Mouse (Mus musculus) kidney, adult 8-10 months (tissue): Measurements from ENCODE around the gene Hspd1.
"Not testable (repeated sequence)": the region's sequence is repeated elsewhere in the genome, so short reads cannot be mapped to it uniquely, and the experiment has no call there.

ENCODE experiments used
- DNase-seq, 2 experiments: peaks; one replicate each; pipeline ENCODE4 v3.0.0; 2022

The Hspd1 gene

DNA sequence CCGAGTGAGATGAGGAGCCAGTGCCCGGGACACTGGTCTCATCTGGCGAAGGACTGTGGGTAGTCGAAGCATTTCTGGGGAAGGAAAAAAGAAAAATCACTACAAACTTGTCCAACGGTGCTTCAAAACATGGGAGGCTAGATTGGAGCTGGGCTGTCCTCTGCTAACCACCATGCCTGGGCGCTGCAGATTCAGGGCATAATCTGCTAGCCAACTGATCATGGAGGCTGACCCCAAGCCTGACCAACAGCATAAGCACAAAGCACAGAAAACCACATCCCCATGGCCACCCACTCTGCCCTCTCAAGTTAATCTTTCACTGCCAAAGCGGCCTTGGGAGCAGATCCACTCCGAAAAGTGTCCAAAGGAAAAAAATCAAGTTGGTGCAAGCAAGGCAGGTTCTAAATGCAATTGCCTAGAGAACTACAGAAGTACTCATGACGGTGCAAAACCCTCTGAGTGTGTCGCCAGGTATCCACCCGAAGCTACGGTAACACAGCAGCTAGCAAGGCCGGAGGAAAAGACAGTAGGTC lies 1.1 kb downstream of the Hspd1 start:
- DNase-seq, result peak; percentile 71

DNA sequence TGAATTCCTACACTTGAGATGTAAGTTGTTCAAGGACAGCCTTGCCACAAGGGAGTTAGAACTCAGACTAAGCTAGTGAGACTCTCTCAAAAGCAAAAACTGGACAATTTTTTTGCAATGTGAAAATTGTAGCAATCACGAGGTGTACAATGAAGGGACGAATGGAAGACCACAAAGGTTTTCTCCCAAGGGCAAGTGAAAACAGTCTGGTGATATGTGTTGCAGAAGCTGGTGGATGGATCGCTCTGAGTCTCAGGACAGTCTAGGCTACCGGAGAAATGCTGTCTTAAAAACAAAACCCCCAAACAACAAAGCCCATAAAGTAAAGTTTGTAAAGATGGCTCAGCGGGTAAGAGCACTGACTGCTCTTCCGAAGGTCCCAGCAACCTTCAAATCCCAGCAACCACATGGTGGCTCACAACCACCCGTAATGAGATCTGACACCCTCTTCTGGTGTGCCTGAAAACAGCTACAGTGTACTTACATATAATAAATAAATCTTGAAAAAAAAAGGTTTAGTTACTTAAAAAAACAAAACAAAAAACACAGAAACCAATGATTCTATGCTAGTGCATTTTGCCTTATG lies 2.2 kb downstream of the Hspd1 start:
- no peak for DNase-seq

DNA sequence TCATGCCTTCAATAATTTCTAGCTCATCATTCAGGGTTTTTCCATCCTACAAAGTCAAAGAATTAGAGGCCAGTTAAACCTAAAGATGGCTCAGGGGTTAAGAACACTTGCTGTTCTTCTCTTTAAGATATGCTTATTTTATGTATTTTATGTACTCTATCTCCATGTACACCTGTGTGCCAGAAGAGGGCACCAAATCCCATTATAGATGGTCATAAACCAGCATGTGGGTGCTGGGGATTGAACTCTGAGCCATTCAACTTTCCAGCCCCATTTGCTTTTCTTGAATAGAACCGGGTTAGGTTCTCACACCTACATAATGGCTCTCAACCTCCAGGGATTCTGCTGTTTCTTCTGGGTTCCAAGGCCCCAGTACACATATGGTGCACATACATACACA lies 5.9 kb downstream of the Hspd1 start:
- no peak for DNase-seq

GRCm38 (mm10) chr1:55079677-55080076 lies 8.4 kb downstream of the Hspd1 start:
- DNase-seq, result no peak

GRCm38 (mm10) chr1:55076849-55077516 lies 11.1 kb downstream of the Hspd1 start:
- no peak for DNase-seq

DNA sequence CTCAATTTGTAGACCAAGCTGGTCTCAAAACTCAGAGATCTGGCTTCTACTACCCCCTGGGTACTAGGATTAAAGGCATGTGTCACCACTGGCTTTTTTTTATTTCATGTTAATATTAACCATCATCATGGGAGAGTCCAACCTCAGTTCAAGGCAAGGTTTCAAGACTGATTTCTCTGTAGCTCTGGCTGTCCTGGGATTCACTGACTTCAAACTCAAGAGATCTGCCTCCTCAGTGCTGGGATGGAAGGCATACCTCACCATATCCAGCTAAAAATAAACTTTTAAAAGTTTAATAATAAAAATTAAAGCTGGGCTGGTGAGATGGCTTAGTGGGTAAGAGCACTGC lies 11.7 kb downstream of the Hspd1 start:
- DNase-seq, result no peak

- DNase-seq, result no peak
Observed at GRCm38 (mm10) chr1:55075652-55076394, 12.2 kb downstream of the Hspd1 start.

DNA sequence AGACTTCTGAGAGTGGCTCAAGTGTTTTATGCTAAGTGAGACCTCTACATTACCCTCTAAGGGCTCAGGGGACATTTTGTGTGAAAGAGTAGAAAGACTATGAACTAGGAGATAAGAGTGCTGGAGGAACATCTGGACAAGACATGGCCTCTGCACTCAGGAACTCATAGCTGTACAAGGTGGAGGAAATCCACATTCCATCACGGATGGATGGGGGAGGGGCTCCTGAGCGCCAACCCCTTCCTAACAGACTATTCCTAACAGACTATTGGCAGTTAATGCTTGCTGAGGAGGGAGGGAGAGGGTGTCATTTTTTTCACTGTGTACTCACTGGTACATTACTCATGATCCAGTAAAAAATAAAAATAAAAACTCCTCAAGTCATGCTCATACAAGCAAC lies 13.3 kb downstream of the Hspd1 start:
- DNase-seq, result peak in 1 of 2 experiments; percentile 25

DNA sequence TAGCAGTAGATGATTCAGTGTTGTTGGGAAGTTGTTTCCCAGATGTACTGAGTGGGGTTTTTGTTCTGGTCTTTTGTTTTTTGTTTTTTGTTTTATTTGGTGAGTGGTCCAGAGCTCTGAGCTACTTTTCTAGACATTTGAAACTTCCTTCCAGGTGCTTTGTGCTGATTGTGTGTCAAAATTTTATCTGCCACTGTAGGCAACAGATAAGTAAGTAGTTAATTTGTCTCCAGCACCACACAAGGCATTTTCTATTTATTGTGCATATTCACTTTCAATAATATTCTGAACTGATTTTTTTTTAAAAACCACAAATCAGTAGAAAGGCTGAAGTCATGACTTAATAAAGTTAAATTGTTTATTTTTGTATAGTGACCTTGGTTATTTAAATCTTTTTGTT lies 15.7 kb downstream of the Hspd1 start:
- DNase-seq, result not testable (repeated sequence)

DNA sequence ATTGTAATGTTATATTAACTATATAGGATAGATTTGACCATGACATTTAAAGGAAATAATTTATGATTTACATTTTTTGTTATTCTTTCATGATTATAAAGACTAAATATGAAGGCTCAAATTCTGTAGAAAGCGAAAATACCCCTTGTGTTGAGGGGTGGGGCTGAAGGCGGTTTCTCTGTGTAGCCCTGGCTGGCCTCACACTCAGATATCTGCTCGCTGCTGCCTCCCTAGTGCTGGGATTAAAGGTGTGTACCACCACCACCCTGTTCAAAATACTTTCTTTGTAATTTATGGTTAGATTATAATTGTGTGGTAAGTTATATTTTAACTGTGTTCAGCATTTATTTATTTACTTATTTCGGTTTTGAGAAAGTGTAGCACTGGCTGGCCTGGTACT lies 26.3 kb downstream of the Hspd1 start:
- no peak for DNase-seq

DNA sequence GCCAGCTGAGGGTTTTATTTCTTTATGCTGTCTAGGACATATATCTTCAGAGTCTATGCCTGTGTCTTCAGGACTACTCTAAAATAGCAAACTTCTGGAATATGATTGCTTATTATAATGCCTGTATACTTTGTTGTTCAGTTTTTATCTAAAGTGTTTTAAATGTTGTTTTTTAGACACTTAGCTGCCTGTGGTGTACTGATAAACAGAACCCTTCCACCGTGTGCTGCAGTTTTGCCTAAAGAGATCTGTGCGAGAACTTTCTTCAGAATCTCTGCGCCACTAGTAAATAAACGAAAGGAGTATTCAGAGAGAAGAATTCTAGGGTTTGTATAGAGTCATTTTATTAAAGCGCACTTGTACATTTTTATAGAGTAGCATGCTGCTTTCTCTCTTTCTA lies 26.9 kb downstream of the Hspd1 start:
- DNase-seq, result no peak

GRCm38 (mm10) chr1:55058383-55058782 lies 29.7 kb downstream of the Hspd1 start:
- DNase-seq, result not testable (repeated sequence)

DNA sequence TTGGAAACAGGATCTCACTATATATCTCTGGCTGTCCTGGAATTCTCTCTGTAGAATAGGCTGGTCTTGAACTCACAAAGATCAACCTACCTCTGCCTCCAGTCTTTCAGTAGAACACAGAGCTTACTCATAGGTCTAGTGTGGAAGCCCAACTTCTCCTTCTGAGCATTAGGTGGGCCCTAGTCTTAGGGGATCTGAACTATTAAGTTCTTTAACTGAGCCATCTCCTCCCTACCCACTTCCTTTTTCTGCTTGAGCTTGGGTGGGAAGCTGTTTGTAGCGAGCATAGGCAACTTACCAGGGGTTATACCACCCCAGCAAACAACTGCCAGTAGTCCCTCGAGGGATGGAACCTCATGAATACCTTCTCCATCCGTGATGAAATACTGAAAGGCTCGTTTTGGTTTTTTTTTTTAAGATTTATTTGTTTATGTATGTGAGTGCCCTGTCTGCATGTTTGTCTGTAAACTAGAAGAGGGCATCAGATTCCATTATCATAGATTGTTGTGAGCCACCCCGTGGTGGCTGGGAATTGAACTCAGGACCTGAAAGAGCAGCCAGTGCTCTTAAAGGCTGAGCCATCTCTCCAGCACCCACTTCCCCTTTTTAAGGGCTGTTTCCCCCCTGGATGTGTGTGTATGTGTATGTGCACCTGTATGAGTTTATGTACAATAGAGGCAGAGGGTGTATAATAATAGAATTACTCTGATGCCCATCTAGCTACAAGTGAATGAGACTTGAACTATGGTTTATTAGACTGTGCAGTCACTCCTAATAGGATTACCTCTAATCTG lies 32.5 kb downstream of the Hspd1 start:
- DNase-seq, result no peak

- no peak for DNase-seq
Observed at GRCm38 (mm10) chr1:55053596-55053995, 34.4 kb downstream of the Hspd1 start.

DNA sequence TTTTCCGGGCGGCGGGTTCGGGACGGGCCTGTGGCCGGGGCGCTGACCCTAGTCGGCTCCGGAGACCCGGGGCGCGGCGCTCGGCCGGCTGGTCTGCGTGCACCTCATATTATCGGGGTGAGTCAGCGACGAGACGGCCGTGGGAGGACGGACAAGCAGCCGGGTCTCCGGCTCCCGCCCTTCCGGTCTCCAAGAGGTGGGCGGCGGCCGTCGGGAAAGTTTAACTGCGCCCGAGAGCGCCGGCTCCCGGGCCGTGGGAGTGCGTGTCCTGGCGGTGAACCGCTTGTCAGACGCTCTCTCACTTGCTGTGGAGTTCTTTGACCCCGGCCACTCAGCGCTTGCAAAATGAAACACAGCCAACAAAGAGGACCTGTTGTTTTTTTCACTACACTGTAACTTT lies 35.0 kb downstream of the Hspd1 start:
- DNase-seq, result peak; percentile 76 to 80

GRCm38 (mm10) chr1:55052355-55052953 lies 35.6 kb downstream of the Hspd1 start, which contains the start of gene Coq10b:
Coq10b (plus strand) TSS chr1:55052770.
- DNase-seq, result peak; percentile 99 to 100

DNA sequence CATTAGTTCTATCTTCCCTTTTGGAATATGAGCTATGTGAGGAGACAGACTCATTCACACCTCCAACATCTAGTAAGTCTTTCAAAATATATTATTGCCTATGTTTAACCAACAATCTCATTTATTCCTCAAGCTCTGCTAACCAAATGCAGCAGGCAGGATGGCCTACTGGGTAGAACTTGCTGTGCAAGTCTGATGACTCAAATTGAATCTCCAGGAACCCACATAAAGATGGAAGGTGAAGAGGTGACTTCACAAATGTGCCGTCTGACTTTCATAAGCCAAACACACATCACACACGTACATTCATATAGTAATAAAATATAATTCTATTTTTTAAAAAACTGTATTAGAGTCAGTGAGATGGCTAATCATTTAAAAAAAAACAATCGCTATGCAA lies 36.4 kb downstream of the Hspd1 start:
- DNase-seq, result no peak

DNA sequence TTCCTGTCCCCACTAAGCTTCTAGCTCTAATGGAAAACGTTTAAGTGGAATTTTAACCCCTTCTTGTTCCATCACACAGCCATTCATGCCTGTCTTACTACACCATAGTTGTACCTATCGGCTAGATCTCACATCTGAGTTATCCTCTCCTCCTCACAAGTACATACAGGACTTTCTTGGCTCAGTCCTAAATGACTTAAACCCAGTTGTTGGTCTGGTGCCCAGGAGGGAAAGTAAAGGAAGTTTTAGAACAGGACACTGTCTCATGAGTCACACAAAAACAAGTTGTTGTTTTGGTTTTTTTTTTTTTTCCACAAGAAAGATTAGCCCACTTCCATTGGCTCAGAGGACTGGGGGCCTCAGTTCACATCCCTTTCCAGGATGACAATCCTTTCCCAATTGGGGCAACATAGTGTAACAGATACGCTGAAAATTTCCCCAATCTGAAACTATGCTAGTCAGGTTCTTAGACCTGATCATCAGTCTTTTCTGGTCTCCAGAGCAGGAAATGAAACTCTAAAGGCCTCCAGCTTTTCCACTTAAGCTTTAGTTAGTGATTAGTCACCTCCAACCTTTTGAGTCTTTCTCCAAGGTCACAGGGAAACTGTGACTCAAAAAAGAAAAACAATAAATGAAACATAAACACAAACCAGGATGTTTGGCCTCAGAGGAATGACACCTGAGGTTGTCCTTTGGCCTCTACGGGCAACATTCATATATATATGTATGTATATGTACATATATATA lies 39.0 kb downstream of the Hspd1 start:
- DNase-seq, result no peak

GRCm38 (mm10) chr1:55043164-55043563 lies 44.9 kb downstream of the Hspd1 start:
- DNase-seq, result no peak

DNA sequence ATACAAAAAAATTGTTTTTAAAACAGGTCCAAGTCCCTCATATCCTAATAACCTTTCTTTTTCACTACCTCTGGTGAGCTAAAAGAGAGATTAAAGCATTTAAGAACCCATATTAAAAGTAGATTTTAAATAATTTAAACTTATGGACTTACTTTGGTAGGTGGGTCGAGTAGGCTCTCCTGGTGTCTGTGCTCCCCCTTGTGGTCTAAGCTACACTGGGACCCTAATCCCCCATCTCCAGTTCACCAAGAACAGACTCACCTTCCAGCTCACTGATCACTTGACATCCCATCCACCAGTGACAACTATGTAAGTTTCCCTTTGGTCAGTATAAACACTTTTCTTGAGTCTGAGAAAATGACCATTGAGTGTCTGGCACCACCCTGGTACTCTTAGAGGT lies 45.8 kb downstream of the Hspd1 start:
- no peak for DNase-seq

GRCm38 (mm10) chr1:55041691-55042090 lies 46.4 kb downstream of the Hspd1 start:
- no peak for DNase-seq

DNA sequence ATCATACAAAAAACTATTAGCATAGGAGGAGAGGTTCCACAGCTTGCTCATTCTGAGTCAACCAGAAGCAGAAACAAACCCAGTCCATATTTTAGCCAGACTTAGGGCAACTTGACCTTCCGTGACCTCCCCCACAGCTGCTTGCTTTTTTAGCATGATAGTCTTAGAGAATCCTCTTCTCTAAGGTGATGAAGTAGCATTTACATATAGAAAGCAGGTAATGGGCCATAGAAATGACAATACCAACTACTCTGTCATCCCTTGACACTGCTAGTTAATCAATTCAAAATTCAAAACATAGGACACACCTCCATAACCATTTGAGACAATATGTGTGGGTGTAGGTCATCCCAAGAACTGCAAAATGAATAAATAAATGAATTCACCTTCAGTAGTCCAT lies 48.1 kb downstream of the Hspd1 start:
- DNase-seq, result no peak
